Mouse (Mus musculus) retina, postnatal 7 days (tissue): Measurements from ENCODE around the gene Arid1b.

Experiments
- DNase-seq: peaks from one replicate; pipeline ENCODE4 v3.0.0-alpha.2; 2012; ENCODE audit warnings: low read depth, low spot score

Gene Arid1b

DNA sequence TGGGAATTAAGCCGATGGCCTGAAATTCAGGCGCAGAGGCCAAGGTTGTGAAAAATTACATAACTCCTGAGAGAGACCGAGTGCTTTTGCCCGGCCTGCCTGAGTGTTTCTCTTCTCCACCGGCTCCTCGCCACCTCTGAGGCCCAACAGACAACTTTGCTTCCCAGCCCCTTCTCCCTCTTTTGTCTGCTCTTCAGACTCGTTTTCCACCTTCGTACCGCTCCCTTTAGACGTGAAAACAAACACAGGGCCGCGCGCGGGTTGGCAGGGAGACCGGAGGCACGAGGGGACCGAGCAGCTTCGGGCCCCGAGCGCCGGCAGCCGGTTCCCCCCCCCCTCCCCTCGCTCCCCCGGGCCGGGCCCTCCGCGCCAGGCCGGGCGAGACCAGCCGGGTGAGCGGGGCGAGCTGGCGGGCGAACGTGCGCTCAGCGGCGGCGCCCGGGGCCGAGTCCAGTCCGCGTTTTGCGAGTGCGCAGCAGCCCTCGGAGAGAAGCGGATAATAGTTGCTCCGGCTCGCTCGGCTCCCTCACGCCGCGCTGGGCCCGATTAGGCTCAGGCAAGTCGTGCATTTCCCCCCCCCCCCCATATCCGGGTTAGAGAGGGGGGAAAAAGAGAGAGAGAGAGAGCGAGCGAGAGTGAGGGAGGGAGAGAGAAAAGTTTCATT lies at the start of gene Arid1b:
Gene Arid1b (plus strand): TSS at position 493 of the 664 bp plus-strand sequence.
- peak; percentile 89 for DNase-seq

DNA sequence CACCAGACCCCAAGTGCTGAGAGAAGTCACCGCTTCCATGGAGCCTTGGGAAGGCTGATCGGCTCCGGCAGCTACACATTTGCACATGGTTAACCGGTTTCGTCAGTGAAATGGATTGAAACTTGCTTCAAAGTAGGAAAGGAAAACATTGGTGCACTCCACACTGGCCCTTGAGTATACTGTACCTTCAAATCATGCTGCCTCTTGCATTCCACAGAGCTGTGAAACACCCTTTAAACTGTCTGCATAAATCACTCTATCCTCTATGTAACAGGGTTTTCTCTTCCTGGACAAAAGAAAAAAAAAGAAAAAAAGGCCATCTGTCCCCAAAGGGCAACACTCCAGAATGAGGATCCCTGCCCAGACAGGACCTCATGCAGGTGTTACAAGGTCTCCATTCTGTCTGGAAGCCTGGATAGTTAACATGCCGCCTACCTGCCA lies 48.8 kb upstream of the Arid1b start:
- DNase-seq, result no peak

DNA sequence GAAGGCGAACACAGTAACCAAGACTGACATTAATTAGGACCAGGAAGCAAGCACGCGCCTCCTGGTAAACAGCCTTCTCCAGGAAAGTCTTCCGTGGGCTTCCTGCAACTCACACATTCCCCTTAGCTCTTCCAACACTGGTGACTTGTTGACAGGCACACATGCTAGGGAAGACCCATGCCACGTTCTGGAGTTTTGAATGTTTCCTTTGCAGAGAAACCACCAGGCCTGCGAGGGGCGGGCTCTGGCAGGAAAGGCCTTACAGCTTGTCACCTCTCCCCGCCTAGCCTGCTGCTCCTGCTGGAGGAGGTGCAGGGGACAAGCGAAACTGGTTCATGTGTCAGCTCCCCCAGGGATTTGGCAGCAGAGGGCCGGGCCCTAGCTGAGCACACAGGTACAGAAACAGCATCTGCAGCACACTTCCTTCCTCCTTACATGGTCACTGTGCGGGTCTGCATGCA lies 48.2 kb upstream of the Arid1b start:
- DNase-seq, result peak; percentile 19

- peak; percentile 4 for DNase-seq
Measured at GRCm38 (mm10) chr17:4946421-4946974, 47.6 kb upstream of the Arid1b start.

- no peak for DNase-seq
Measured at GRCm38 (mm10) chr17:4947013-4947412, 47.1 kb upstream of the Arid1b start.

GRCm38 (mm10) chr17:4947439-4947838 lies 46.7 kb upstream of the Arid1b start:
- no peak for DNase-seq

- no peak for DNase-seq
Measured at GRCm38 (mm10) chr17:4948501-4948900, 45.6 kb upstream of the Arid1b start.

DNA sequence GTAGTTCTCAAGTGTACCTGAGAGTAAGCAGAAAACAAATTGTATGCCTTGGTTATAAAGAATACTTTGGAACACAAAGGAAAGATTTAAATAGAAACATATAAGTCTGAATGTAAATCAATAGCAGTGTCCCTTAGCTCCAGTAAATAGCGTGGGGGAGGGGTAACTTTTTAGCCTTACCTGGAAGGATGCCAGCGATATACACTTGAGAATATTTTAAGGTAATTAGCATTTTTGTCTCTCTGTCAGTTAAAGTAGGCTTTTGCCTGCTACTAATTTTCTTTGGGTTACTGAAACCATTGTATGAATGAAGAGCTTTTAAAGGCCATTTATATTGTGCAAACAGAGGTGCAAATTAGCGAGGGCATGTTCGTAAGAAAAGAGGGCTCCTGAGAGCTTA lies 39.7 kb upstream of the Arid1b start:
- no peak for DNase-seq

DNA sequence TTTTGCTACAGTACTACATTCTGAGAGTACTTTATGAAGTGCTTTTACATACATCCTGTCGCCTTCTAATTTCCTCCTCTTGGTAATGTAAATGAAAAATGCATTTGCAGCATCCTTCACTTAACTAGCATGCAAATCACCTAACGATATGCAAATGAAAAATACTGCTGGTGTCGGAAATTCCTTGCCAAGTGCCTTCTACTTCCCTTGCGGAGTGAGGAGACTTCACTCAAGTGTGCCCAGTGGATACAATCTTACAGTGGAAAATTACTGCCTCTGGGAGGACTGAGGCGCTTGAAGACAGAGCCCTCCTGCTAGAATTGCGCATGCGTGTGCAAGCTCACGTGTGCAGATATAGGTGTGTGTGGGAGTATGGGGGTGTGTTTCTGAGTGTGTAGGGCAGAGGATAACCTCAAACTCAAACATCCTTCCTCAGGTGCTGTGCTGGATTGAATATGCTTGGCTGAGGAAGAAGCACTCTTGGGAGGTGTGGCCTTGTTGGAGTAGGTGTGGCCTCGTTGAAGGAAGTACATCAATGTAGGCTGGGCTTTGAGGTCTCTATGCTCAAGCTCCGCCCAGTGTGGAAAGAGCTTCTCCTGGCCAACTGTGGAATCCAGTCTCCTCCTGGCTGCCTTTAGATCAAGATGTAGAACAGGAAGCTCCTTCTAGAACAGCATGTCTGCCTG lies 29.8 kb upstream of the Arid1b start:
- DNase-seq, result no peak

- no peak for DNase-seq
Measured at GRCm38 (mm10) chr17:4967201-4967600, 26.9 kb upstream of the Arid1b start.

DNA sequence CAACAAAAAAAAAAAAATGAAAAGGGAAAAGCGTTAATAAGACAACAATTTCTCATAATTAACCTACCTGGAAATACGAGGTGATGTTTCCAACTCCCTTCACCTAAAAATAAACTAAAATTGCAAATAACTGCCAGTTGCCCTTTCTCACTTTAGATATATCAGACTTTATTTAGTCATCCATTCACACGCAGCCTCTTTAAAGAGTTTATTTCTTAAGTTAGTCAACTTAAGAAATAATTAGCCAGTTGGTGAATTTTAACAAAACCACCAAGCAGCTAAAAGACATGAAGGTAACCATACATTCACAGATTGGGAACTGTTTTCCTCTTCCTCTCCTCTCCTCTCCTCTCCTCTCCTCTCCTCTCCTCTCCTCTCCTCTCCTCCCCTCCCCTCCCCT lies 26.1 kb upstream of the Arid1b start:
- DNase-seq, result no peak

- DNase-seq, result no peak
Measured at GRCm38 (mm10) chr17:4968878-4969277, 25.3 kb upstream of the Arid1b start.

- no peak for DNase-seq
Measured at GRCm38 (mm10) chr17:4972261-4972660, 21.9 kb upstream of the Arid1b start.

GRCm38 (mm10) chr17:4974736-4975135 lies 19.4 kb upstream of the Arid1b start:
- no peak for DNase-seq

DNA sequence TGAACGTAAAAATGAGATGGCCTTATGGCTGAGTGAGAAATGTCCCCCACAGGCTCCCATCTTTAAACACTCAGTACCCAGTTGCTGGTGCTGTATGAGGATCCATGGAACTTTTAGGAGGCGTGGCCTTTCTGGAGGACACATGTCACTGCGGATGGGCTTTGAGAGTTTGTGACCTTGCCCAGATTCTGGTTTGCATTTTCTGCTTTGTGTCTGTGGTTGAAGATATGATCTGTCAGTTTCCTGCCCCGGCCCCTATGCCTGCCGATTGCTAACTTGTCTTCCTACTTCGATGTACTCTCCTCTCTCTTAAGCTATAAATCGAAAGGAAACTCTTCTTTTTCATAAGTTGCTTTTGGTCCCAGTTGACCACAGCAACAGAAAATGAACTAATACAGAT lies 14.0 kb upstream of the Arid1b start:
- DNase-seq, result no peak

- no peak for DNase-seq
Measured at GRCm38 (mm10) chr17:4982819-4983218, 11.3 kb upstream of the Arid1b start.

GRCm38 (mm10) chr17:4984691-4985090 lies 9.4 kb upstream of the Arid1b start:
- DNase-seq, result no peak

DNA sequence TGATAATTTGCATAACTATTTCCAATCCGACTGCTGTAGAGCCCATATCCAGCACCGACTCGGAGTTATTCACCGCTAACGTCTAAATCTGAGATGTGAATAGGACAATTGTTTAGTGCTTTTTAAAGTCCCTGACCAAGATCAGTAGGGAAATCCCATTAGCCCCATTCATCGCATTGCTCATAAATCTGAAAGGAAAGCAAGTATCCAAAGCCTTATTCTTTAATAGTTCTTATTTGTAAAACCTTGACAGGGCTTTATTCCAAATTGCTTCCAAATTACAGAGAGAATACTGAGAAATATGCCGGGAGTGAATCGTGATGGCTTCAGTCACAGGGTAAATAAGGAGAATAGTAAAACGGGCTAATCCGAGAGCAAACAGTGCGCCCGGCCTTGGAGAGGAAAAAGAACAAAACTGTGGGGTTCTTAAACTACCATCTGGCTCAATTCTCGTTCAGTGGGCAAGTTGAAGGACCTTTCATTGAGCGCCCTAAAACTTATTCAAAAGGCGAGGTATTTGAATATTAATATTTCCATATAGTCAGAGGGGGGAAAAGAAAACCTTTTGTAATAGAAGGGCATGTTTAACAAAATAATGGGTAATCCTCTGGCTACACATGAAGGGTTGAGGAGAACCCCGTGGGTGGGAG lies 3.1 kb upstream of the Arid1b start:
- no peak for DNase-seq

DNA sequence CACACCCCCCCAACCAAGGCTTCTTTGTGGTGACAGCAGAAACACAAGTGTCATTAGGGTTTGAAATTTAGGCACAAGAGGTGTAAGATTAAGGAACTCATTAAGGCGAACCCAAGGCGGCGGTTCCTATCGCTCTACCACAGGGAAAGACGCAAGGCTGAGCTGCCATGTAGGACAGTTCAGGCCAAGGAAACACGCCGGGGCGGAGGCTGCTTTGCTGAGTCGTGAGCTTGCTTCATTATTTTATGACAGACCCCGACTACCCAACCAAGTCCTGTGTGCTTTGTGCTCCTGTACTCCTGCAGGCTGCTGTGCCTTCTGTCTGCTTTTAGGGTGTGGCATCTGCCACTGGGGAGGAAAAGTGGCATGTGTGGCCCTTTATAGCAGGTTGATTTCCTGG lies 2.5 kb upstream of the Arid1b start:
- no peak for DNase-seq

DNA sequence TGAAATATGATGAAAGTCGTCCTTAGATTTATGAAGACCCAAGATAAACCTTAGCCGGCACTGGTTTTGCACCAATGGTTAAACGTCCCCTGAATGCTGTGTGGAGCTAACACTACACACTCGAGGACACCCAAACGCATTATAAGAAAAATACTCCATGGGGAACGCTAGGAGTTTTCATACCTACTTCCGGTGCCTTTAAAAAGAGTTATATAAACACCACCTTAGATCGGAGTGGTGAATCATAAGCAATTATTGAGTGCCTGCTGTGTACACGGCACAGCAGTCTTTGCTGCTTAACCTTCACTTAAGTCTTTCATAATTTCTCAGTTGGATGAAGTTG lies 664 bp upstream of the Arid1b start:
- no peak for DNase-seq

DNA sequence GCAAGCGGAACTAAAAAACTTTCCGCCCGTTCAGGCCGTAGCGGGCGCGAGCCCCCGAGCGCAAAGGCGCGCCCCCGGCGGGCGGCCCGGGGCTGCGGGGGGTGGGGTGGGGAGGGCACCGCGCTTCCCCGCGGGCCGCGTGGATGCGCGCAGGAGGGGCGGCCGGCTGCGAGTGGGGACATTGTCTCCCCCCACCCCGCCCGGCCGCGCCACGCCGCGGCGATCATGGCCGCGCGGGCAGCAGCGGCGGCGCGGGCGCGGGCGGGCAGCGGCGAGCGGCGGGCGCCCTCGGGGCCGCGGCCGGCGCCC lies 326 bp downstream of the Arid1b start:
- DNase-seq, result no peak

DNA sequence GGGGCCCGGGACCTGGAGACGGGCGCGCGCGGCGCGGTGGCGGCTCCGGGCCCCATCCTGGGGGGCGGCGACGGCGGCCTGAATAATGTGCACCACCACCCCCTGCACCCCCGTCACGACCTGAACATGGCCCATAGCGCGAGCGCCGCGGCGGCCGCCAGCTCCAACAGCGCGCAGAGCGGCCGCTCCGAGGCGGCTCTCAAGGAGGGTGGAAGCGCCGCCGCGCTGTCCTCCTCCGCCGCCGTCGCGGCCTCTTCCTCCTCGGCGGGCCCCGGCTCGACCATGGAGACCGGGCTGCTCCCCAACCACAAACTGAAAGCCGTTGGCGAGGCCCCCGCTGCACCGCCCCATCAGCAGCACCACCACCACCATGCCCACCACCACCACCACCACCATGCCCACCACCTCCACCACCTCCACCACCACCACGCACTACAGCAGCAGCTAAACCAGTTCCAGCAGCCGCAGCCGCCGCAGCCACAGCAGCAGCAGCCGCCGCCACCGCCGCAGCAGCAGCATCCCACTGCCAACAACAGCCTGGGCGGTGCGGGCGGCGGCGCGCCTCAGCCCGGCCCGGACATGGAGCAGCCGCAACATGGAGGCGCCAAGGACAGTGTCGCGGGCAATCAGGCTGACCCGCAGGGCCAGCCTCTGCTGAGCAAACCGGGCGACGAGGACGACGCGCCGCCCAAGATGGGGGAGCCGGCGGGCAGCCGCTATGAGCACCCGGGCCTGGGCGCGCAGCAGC lies 855 bp downstream of the Arid1b start:
- DNase-seq, result no peak
